Mouse (Mus musculus) CD4-positive, CD25-positive, alpha-beta regulatory T cell, adult 4 months (primary cell): Measurements from ENCODE around the gene Ampd3. TPM values are rescaled to one million over a fixed set of nuclear protein-coding genes. Genes with fewer than 3 reads are reported as not detected.
A peak's percentile ranks its signal among the peaks of the same experiment; 100 is the strongest.

Experiments
- ATAC-seq: one replicate; pipeline ENCODE4 v1.8.0; 2017
- polyA plus RNA-seq, 2 experiments: library from polyadenylated mRNA; unstranded; fragments of 100-300 nt; shearing (Covaris generic); gene quantifications; one replicate each; pipeline ENCODE4 v1.2.1; 2017

Ampd3 gene
- polyA plus RNA-seq, 2 experiments from 2014 or later = 2.9 to 4.5 TPM

GRCm38 (mm10) chr7:110770949-110771348 is 2.9 kb downstream of the Ampd3 start:
- no peak for ATAC-seq

- no peak for ATAC-seq
Observed at GRCm38 (mm10) chr7:110772343-110772742, 4.3 kb downstream of the Ampd3 start.

GRCm38 (mm10) chr7:110773204-110774002 is 5.4 kb downstream of the Ampd3 start:
- ATAC-seq = no peak

GRCm38 (mm10) chr7:110774077-110774476 is 6.1 kb downstream of the Ampd3 start:
- ATAC-seq = no peak

GRCm38 (mm10) chr7:110774674-110775073 is 6.7 kb downstream of the Ampd3 start:
- ATAC-seq = no peak

- no peak for ATAC-seq
Observed at GRCm38 (mm10) chr7:110777146-110778001, 9.4 kb downstream of the Ampd3 start.

- no peak for ATAC-seq
Observed at GRCm38 (mm10) chr7:110778933-110779332, 10.9 kb downstream of the Ampd3 start.

- no peak for ATAC-seq
Observed at GRCm38 (mm10) chr7:110779605-110780111, 11.7 kb downstream of the Ampd3 start.

- no peak for ATAC-seq
Observed at GRCm38 (mm10) chr7:110780520-110780919, 12.5 kb downstream of the Ampd3 start.

GRCm38 (mm10) chr7:110781231-110781711 is 13.3 kb downstream of the Ampd3 start:
- no peak for ATAC-seq

- ATAC-seq = no peak
Observed at GRCm38 (mm10) chr7:110782135-110782534, 14.1 kb downstream of the Ampd3 start.

- no peak for ATAC-seq
Observed at GRCm38 (mm10) chr7:110782845-110783478, 15.0 kb downstream of the Ampd3 start.

GRCm38 (mm10) chr7:110784965-110785364 is 17.0 kb downstream of the Ampd3 start:
- no peak for ATAC-seq

GRCm38 (mm10) chr7:110785741-110786146 is 17.7 kb downstream of the Ampd3 start:
- ATAC-seq = no peak

GRCm38 (mm10) chr7:110787310-110787709 is 19.3 kb downstream of the Ampd3 start:
- ATAC-seq = no peak

- no peak for ATAC-seq
Observed at GRCm38 (mm10) chr7:110790878-110791277, 22.9 kb downstream of the Ampd3 start.

GRCm38 (mm10) chr7:110792201-110792600 is 24.2 kb downstream of the Ampd3 start:
- ATAC-seq = no peak

- ATAC-seq = no peak
Observed at GRCm38 (mm10) chr7:110792834-110793233, 24.8 kb downstream of the Ampd3 start.

GRCm38 (mm10) chr7:110794722-110795121 is 26.7 kb downstream of the Ampd3 start:
- no peak for ATAC-seq

GRCm38 (mm10) chr7:110796367-110797051 is 28.5 kb downstream of the Ampd3 start:
- ATAC-seq = peak; percentile 97

- no peak for ATAC-seq
Observed at GRCm38 (mm10) chr7:110797722-110798409, 29.9 kb downstream of the Ampd3 start.
